Comparison of ENCODE assay signal across 19 mouse cellular contexts in the genomic region with DNA sequence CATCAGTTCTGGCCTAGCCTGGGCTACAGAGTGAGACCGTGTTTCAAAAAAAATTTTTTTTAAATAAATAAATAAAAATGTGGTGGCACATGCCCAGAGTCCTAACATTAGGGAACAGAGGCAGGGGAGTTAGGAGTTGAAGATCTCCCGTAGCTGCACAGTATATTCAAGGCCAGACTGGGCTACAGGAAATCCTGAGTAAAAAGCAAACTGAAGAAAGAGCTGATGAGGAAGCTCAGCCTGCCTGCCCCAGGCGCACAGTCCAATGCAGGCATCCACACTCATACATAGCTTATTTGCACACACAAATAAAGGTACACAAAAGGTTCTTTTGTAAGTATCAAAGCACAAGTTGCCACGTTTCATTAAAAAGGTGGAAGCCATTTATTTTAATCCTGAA. TPM values are rescaled to one million over a fixed set of nuclear protein-coding genes. Genes with fewer than 3 reads are reported as not detected.
A peak's percentile ranks its signal among the peaks of the same experiment; 100 is the strongest.
DNase-seq lines count a peak whose midpoint lies in the region; ATAC-seq and TF ChIP-seq lines count a peak whose summit lies in the region.
"Had no signal": no experiment of that assay in that cellular context is flagged by ENCODE, and none has a peak within 500 bp of the region (broad histone marks: within the 10 kb centered on the region; RNA-seq: fewer than 3 reads in every experiment).

No protein-coding gene starts in this region.

- TF ChIP-seq EP300 in heart, adult 2 months (IDR thresholded peaks at IDR 0.05; ENCODE audit: insufficient read depth, low read depth, low read length): no peak

- H3K79me2 ChIP-seq in heart, adult 2 months (replicated peaks; ENCODE audit: control insufficient read depth, insufficient read depth, low read length): peaks cover 7% of the 10 kb centered on the region

- no peak overlapping the region for H3K9ac ChIP-seq in heart, adult 2 months (ENCODE audit: low read depth, low read length)
- no peak overlapping the region for H3K9ac ChIP-seq in hindbrain, embryonic 13.5 days
- H3K9ac ChIP-seq in lung, embryonic 14.5 days: no peak overlapping the region
- H3K9ac ChIP-seq: limb, embryonic 12.5 days; liver, embryonic 14.5 days; midbrain, embryonic 13.5 days had no signal

- no peaks in the 10 kb centered on the region for H3K9me3 ChIP-seq in hindbrain, embryonic 13.5 days
- H3K9me3 ChIP-seq in hindbrain, embryonic 10.5 days: no peaks in the 10 kb centered on the region
- no peaks in the 10 kb centered on the region for H3K9me3 ChIP-seq in lung, embryonic 14.5 days (ENCODE audit: low read depth, low read length)
- H3K9me3 ChIP-seq: embryonic facial prominence, embryonic 10.5 days; limb, embryonic 12.5 days; midbrain, embryonic 13.5 days had no signal

- TF ChIP-seq CTCF in heart, adult 2 months (IDR thresholded peaks at IDR 0.05): no peak
- TF ChIP-seq CTCF in lung, embryonic 14.5 days (IDR thresholded peaks at IDR 0.05; ENCODE audit: low read depth): no peak

- H3K4me2 ChIP-seq in hindbrain, embryonic 13.5 days: no peak overlapping the region
- H3K4me2 ChIP-seq in lung, embryonic 14.5 days: no peak overlapping the region
- H3K4me2 ChIP-seq: limb, embryonic 12.5 days; midbrain, embryonic 13.5 days had no signal

- peaks cover 14% of the 10 kb centered on the region for H3K4me1 ChIP-seq in heart, adult 2 months (ENCODE audit: control insufficient read depth, insufficient read depth, low read length)
- peaks cover 43% of the 10 kb centered on the region for H3K4me1 ChIP-seq in hindbrain, embryonic 13.5 days (replicated peaks)
- H3K4me1 ChIP-seq in hindbrain, embryonic 10.5 days (replicated peaks): peaks cover 19% of the 10 kb centered on the region
- H3K4me1 ChIP-seq in lung, embryonic 14.5 days (ENCODE audit: insufficient read depth): 0 out of 2 replicates have a peak, but pooled peaks cover 4% of the 10 kb centered on the region

- no peaks in the 10 kb centered on the region for H3K27me3 ChIP-seq in heart, adult 2 months (ENCODE audit: control insufficient read depth, insufficient read depth, low read length)
- H3K27me3 ChIP-seq in hindbrain, embryonic 13.5 days: no peaks in the 10 kb centered on the region
- H3K27me3 ChIP-seq in hindbrain, embryonic 10.5 days (ENCODE audit: insufficient read depth, poor library complexity, severe bottlenecking): no peaks in the 10 kb centered on the region
- no peaks in the 10 kb centered on the region for H3K27me3 ChIP-seq in lung, embryonic 14.5 days (ENCODE audit: insufficient read depth, low read length)
- H3K27me3 ChIP-seq: limb, embryonic 12.5 days; midbrain, embryonic 13.5 days had no signal

- no peak for ATAC-seq in hindbrain, embryonic 13.5 days (ENCODE audit: low FRiP score)
- no peak for ATAC-seq in lung, embryonic 14.5 days (ENCODE audit: insufficient read depth)
- ATAC-seq: forebrain, embryonic 14.5 days; midbrain, embryonic 13.5 days had no signal

- no peaks in the 10 kb centered on the region; the same call in 1 of the 2 replicates for H3K36me3 ChIP-seq in heart, adult 2 months (ENCODE audit: control insufficient read depth, insufficient read depth, low read length)
- H3K36me3 ChIP-seq in hindbrain, embryonic 13.5 days: no peaks in the 10 kb centered on the region
- no peaks in the 10 kb centered on the region for H3K36me3 ChIP-seq in hindbrain, embryonic 10.5 days
- H3K36me3 ChIP-seq in lung, embryonic 14.5 days (ENCODE audit: insufficient read depth): no peaks in the 10 kb centered on the region
- H3K36me3 ChIP-seq: embryonic facial prominence, embryonic 10.5 days; limb, embryonic 12.5 days had no signal

- intact Hi-C loops in heart, adult 2 months (cut with DNase I): loop anchor here (10.0 kb wide), 1 partner anchor 577 kb away; no protein-coding TSS in a partner anchor

- no peak for TF ChIP-seq POLR2A in heart, adult 2 months (IDR thresholded peaks at IDR 0.05; ENCODE audit: insufficient read depth, low read depth, low read length)

- no peak for DNase-seq in heart, adult 2 months
- DNase-seq in heart, postnatal 4 days: no peak
- DNase-seq in hindbrain, embryonic 10.5 days (ENCODE audit: low spot score): no peak
- no peak for DNase-seq in lung, embryonic 14.5 days
- no peak for DNase-seq in lung, postnatal 4 days
- peak; percentile 75 for DNase-seq in A20 (ENCODE audit: low read depth, low spot score)
- no peak for DNase-seq in testis, postnatal 14 days (ENCODE audit: low spot score)
- DNase-seq: B cell, adult 2 months; cerebellum, adult 2 months; layer of hippocampus, adult 9-11 months; lung, postnatal 36 days had no signal

- 46% methylated on average over 4 of the region's 4 CpGs for WGBS in heart, adult 2 months
- WGBS in hindbrain, embryonic 13.5 days: 82% methylated on average over 4 of the region's 4 CpGs
- WGBS in hindbrain, embryonic 10.5 days: 84% methylated on average over 4 of the region's 4 CpGs
- WGBS in lung, embryonic 14.5 days: 65% methylated on average over 4 of the region's 4 CpGs

- H3K27ac ChIP-seq in heart, adult 2 months: peak overlapping the region; percentile 6; the same call in 1 of the 2 replicates
- H3K27ac ChIP-seq in hindbrain, embryonic 13.5 days: 0 out of 2 replicates have a peak overlapping the region, but pooled peaks have one; percentile 25
- no peak overlapping the region for H3K27ac ChIP-seq in hindbrain, embryonic 10.5 days
- 0 out of 2 replicates have a peak overlapping the region, but pooled peaks have one; percentile 34 for H3K27ac ChIP-seq in lung, embryonic 14.5 days (ENCODE audit: low read depth)
- H3K27ac ChIP-seq: embryonic facial prominence, embryonic 10.5 days; limb, embryonic 12.5 days; liver, embryonic 14.5 days; midbrain, embryonic 13.5 days had no signal

- no peak overlapping the region for H3K4me3 ChIP-seq in heart, adult 2 months
- no peak overlapping the region for H3K4me3 ChIP-seq in hindbrain, embryonic 13.5 days
- H3K4me3 ChIP-seq in hindbrain, embryonic 10.5 days: no peak overlapping the region
- H3K4me3 ChIP-seq in lung, embryonic 14.5 days (ENCODE audit: low read depth, low read length): no peak overlapping the region
- H3K4me3 ChIP-seq: embryonic facial prominence, embryonic 10.5 days; erythroblast, embryonic 14.5 days; limb, embryonic 12.5 days; midbrain, embryonic 13.5 days; myocyte had no signal

RNA-seq across cellular contexts. Expression of gene Mrpl44, which starts 18.2 kb away (rescaled TPM):
- 10 to 100 TPM; 61.5 to 66.6 TPM for total RNA-seq in heart, adult 2 months (2021)
- 29.4 and 34.1 TPM in 2 replicates for polyA plus RNA-seq in heart, adult 2 months (2012; rRNA removed)
- 10 to 100 TPM; 41.4 to 42.6 TPM for total RNA-seq in heart, postnatal 4 days (2021)
- 46.2 and 47.9 TPM in 2 replicates for polyA plus RNA-seq in hindbrain, embryonic 13.5 days (2015; fragmentation: Nextera tagmentation; extraction: Ambion mirVana)
- 59.1 and 64.5 TPM in 2 replicates for polyA plus RNA-seq in hindbrain, embryonic 10.5 days (2016; fragmentation: Nextera tagmentation; extraction: Ambion mirVana)
- polyA plus RNA-seq in lung, embryonic 14.5 days (2014; fragmentation: Nextera tagmentation; extraction: Ambion mirVana): 50.4 and 52.8 TPM in 2 replicates

RNA-seq across cellular contexts. Expression of gene Wdfy1, which starts 18.3 kb away (rescaled TPM):
- total RNA-seq in heart, adult 2 months (2021): 10 to 100 TPM; 14.0 to 14.9 TPM
- 15.8 and 23.5 TPM in 2 replicates for polyA plus RNA-seq in heart, adult 2 months (2012; rRNA removed)
- total RNA-seq in heart, postnatal 4 days (2021): 10 to 100 TPM; 30.5 to 31.3 TPM
- polyA plus RNA-seq in hindbrain, embryonic 13.5 days (2015; fragmentation: Nextera tagmentation; extraction: Ambion mirVana): 112 and 116 TPM in 2 replicates
- polyA plus RNA-seq in hindbrain, embryonic 10.5 days (2016; fragmentation: Nextera tagmentation; extraction: Ambion mirVana): 41.0 and 44.9 TPM in 2 replicates
- polyA plus RNA-seq in lung, embryonic 14.5 days (2014; fragmentation: Nextera tagmentation; extraction: Ambion mirVana): 39.9 and 40.2 TPM in 2 replicates
